Mouse (Mus musculus) forebrain, embryonic 10.5 days (tissue): ENCODE measurements at regions not wholly inside any gene's neighbourhood (a gene's known extent, or its start where the extent isn't known, plus 50 kb on each side); places are given as distances from the start of the nearest gene placed in this dataset.

Source experiments
- DNase-seq: peaks from one replicate; pipeline ENCODE4 v3.0.0-alpha.2; 2017; ENCODE audit warnings: low spot score; ENCODE audit errors: extremely low spot score
- H3K27ac ChIP-seq: fragments of 300-500 bp; sonication (generic); 2 replicates; pipeline ENCODE4 v1.5.1; 2016; ENCODE audit warnings: mild to moderate bottlenecking
- H3K27me3 ChIP-seq: fragments of 300-500 bp; sonication (generic); 2 replicates; pipeline ENCODE4 v1.6.1; 2016; ENCODE audit warnings: mild to moderate bottlenecking; ENCODE audit not compliant: poor library complexity, severe bottlenecking
- H3K36me3 ChIP-seq: fragments of 300-500 bp; sonication (generic); replicated peaks from 2 replicates; pipeline ENCODE4 v1.6.1; 2016; ENCODE audit warnings: mild to moderate bottlenecking, moderate library complexity
- H3K4me1 ChIP-seq: fragments of 300-500 bp; sonication (generic); 2 replicates; pipeline ENCODE4 v1.6.1; 2016
- H3K4me3 ChIP-seq: fragments of 300-500 bp; sonication (generic); 2 replicates; pipeline ENCODE4 v1.5.1; 2016; ENCODE audit warnings: mild to moderate bottlenecking, moderate library complexity
- H3K9me3 ChIP-seq: fragments of 300-500 bp; sonication (generic); 2 replicates; pipeline ENCODE4 v1.6.1; 2016; ENCODE audit warnings: mild to moderate bottlenecking, moderate library complexity
- WGBS: fragments of 180-500 bp; shearing (Covaris S2); methylation state at CpG from one replicate; pipeline ENCODE4 v1.1.7; 2016; 5-methylcytosine and 5-hydroxymethylcytosine counted together

- no peak overlapping the region for H3K27ac ChIP-seq
- H3K36me3 ChIP-seq, result no peaks in the 10 kb centered on the region
- 77% methylated on average over 5 of the region's 5 CpGs for WGBS
- no peaks in the 10 kb centered on the region; the same call in 1 of the 2 replicates for H3K27me3 ChIP-seq
- no peak for DNase-seq
- 0 out of 2 replicates have a peak, but pooled peaks cover 4% of the 10 kb centered on the region for H3K4me1 ChIP-seq
- no peaks in the 10 kb centered on the region for H3K9me3 ChIP-seq
- H3K4me3 ChIP-seq, result no peak overlapping the region
These were observed 197.9 kb upstream of the Csf3r start for GRCm38 (mm10) chr4:125826416-125826815.

- 0% methylated on average over 8 of the region's 8 CpGs for WGBS
- H3K4me3 ChIP-seq, result no peak overlapping the region
- peaks cover 12% of the 10 kb centered on the region; the same call in 1 of the 2 replicates for H3K27me3 ChIP-seq
- no peaks in the 10 kb centered on the region for H3K36me3 ChIP-seq
- peak; percentile 81 for DNase-seq
- H3K27ac ChIP-seq, result no peak overlapping the region
- peaks cover 11% of the 10 kb centered on the region for H3K4me1 ChIP-seq
- H3K9me3 ChIP-seq, result no peaks in the 10 kb centered on the region
These were observed 189.1 kb upstream of the Csf3r start for GRCm38 (mm10) chr4:125835250-125835649.

- DNase-seq, result no peak
- Histone ChIP-seq H3K9me3 (no peaks in the 10 kb centered on the region), H3K27ac (no peak overlapping the region), H3K36me3 (no peaks in the 10 kb centered on the region), H3K4me1 (peaks cover 34% of the 10 kb centered on the region), H3K27me3 (0 out of 2 replicates have a peak, but pooled peaks cover 20% of the 10 kb centered on the region), H3K4me3 (no peak overlapping the region)
- WGBS, result 95% methylated on average over 3 of the region's 3 CpGs
These were observed 176.8 kb upstream of the Csf3r start for GRCm38 (mm10) chr4:125847568-125847967.

GRCm38 (mm10) chr4:125850300-125850699, 174.1 kb upstream of the Csf3r start:
- peaks cover 24% of the 10 kb centered on the region for H3K4me1 ChIP-seq
- no peaks in the 10 kb centered on the region for H3K36me3 ChIP-seq
- H3K9me3 ChIP-seq, result no peaks in the 10 kb centered on the region
- no peak overlapping the region for H3K4me3 ChIP-seq
- WGBS, result 8% methylated on average over 4 of the region's 4 CpGs
- peak; percentile 66 for DNase-seq
- no peak overlapping the region for H3K27ac ChIP-seq
- H3K27me3 ChIP-seq, result 0 out of 2 replicates have a peak, but pooled peaks cover 20% of the 10 kb centered on the region

GRCm38 (mm10) chr4:125852545-125852944, 171.8 kb upstream of the Csf3r start:
- no peaks in the 10 kb centered on the region for H3K9me3 ChIP-seq
- no peak for DNase-seq
- 76% methylated on average over 4 of the region's 4 CpGs for WGBS

GRCm38 (mm10) chr4:125855983-125856591, 168.3 kb upstream of the Csf3r start:
- DNase-seq, result no peak
- no peaks in the 10 kb centered on the region for H3K36me3 ChIP-seq
- peaks cover 44% of the 10 kb centered on the region for H3K4me1 ChIP-seq
- 68% methylated on average over 11 of the region's 11 CpGs for WGBS
- H3K27ac ChIP-seq, result peak overlapping the region; percentile 20; the same call in 1 of the 2 replicates
- H3K4me3 ChIP-seq, result no peak overlapping the region
- no peaks in the 10 kb centered on the region for H3K9me3 ChIP-seq
- H3K27me3 ChIP-seq, result 0 out of 2 replicates have a peak, but pooled peaks cover 5% of the 10 kb centered on the region

More at GRCm38 (mm10) chr4:125852545-125852944, 171.8 kb upstream of the Csf3r start:
- Histone ChIP-seq H3K27ac (no peak overlapping the region), H3K4me3 (no peak overlapping the region), H3K27me3 (0 out of 2 replicates have a peak, but pooled peaks cover 20% of the 10 kb centered on the region), H3K4me1 (peaks cover 42% of the 10 kb centered on the region), H3K36me3 (no peaks in the 10 kb centered on the region)

- H3K4me3 ChIP-seq, result no peak overlapping the region
- no peaks in the 10 kb centered on the region for H3K9me3 ChIP-seq
- 74% methylated on average over 5 of the region's 5 CpGs for WGBS
- peak overlapping the region; percentile 20; the same call in 1 of the 2 replicates for H3K27ac ChIP-seq
- H3K4me1 ChIP-seq, result peaks cover 44% of the 10 kb centered on the region
- H3K36me3 ChIP-seq, result no peaks in the 10 kb centered on the region
- DNase-seq, result no peak
- 0 out of 2 replicates have a peak, but pooled peaks cover 5% of the 10 kb centered on the region for H3K27me3 ChIP-seq
These were observed 167.6 kb upstream of the Csf3r start for GRCm38 (mm10) chr4:125856781-125857180.

- Histone ChIP-seq H3K36me3 (no peaks in the 10 kb centered on the region), H3K4me1 (peaks cover 17% of the 10 kb centered on the region), H3K4me3 (no peak overlapping the region), H3K9me3 (no peaks in the 10 kb centered on the region), H3K27me3 (no peaks in the 10 kb centered on the region), H3K27ac (no peak overlapping the region)
- DNase-seq, result no peak
- 57% methylated on average over 8 of the region's 8 CpGs for WGBS
These were observed 159.3 kb upstream of the Csf3r start for GRCm38 (mm10) chr4:125865057-125865456.

GRCm38 (mm10) chr4:125865728-125866127, 158.6 kb upstream of the Csf3r start:
- 85% methylated on average over 9 of the region's 9 CpGs for WGBS
- H3K36me3 ChIP-seq, result no peaks in the 10 kb centered on the region
- H3K27ac ChIP-seq, result no peak overlapping the region
- no peak for DNase-seq
- peaks cover 13% of the 10 kb centered on the region for H3K4me1 ChIP-seq
- H3K4me3 ChIP-seq, result no peak overlapping the region
- no peaks in the 10 kb centered on the region for H3K9me3 ChIP-seq
- no peaks in the 10 kb centered on the region for H3K27me3 ChIP-seq

GRCm38 (mm10) chr4:125871211-125871610, 153.1 kb upstream of the Csf3r start:
- Histone ChIP-seq H3K27ac (no peak overlapping the region), H3K27me3 (no peaks in the 10 kb centered on the region), H3K4me1 (no peaks in the 10 kb centered on the region), H3K4me3 (no peak overlapping the region), H3K9me3 (no peaks in the 10 kb centered on the region), H3K36me3 (no peaks in the 10 kb centered on the region)
- WGBS, result 84% methylated on average over 13 of the region's 13 CpGs
- no peak for DNase-seq

- DNase-seq, result no peak
- WGBS, result 69% methylated on average over 6 of the region's 6 CpGs
These were observed 144.3 kb upstream of the Csf3r start for GRCm38 (mm10) chr4:125880028-125880427.

GRCm38 (mm10) chr4:125882531-125882930, 141.8 kb upstream of the Csf3r start:
- H3K9me3 ChIP-seq, result no peaks in the 10 kb centered on the region
- 69% methylated on average over 3 of the region's 3 CpGs for WGBS
- DNase-seq, result no peak
- no peak overlapping the region for H3K4me3 ChIP-seq
- H3K4me1 ChIP-seq, result peaks cover 33% of the 10 kb centered on the region
- no peaks in the 10 kb centered on the region; the same call in 1 of the 2 replicates for H3K27me3 ChIP-seq
- H3K27ac ChIP-seq, result 0 out of 2 replicates have a peak overlapping the region, but pooled peaks have one; percentile 11
- no peaks in the 10 kb centered on the region for H3K36me3 ChIP-seq

More at GRCm38 (mm10) chr4:125880028-125880427, 144.3 kb upstream of the Csf3r start:
- Histone ChIP-seq H3K36me3 (no peaks in the 10 kb centered on the region), H3K27me3 (no peaks in the 10 kb centered on the region; the same call in 1 of the 2 replicates), H3K4me3 (no peak overlapping the region), H3K4me1 (peaks cover 36% of the 10 kb centered on the region), H3K9me3 (no peaks in the 10 kb centered on the region), H3K27ac (0 out of 2 replicates have a peak overlapping the region, but pooled peaks have one; percentile 40)

- no peak for DNase-seq
- H3K36me3 ChIP-seq, result no peaks in the 10 kb centered on the region
- 0 out of 2 replicates have a peak, but pooled peaks cover 2% of the 10 kb centered on the region for H3K27me3 ChIP-seq
- 55% methylated on average over 4 of the region's 4 CpGs for WGBS
- H3K27ac ChIP-seq, result no peak overlapping the region
- H3K9me3 ChIP-seq, result no peaks in the 10 kb centered on the region
- no peak overlapping the region for H3K4me3 ChIP-seq
- H3K4me1 ChIP-seq, result peaks cover 4% of the 10 kb centered on the region; the same call in 1 of the 2 replicates
These were observed 133.8 kb upstream of the Csf3r start for GRCm38 (mm10) chr4:125890510-125890909.
